Mouse (Mus musculus) layer of hippocampus, postnatal 10 days (tissue): ENCODE measurements at regions not wholly inside any gene's neighbourhood (a gene's known extent, or its start where the extent isn't known, plus 50 kb on each side); places are given as distances from the start of the nearest gene placed in this dataset.

Experiments used
- DNase-seq, 2 experiments: peaks; one replicate each; pipeline ENCODE4 v3.0.0; 2021; ENCODE audit warnings: low spot score in 2 of 2

- no peak for DNase-seq
These were observed 156.3 kb downstream of the Grm4 start for GRCm38 (mm10) chr17:27364899-27365298.

- DNase-seq: no peak
These were observed 156.9 kb downstream of the Grm4 start for GRCm38 (mm10) chr17:27364338-27364737.

- no peak for DNase-seq
These were observed 157.3 kb downstream of the Grm4 start for GRCm38 (mm10) chr17:27363911-27364310.

- DNase-seq: no peak
These were observed 158.0 kb upstream of the Lemd2 start for GRCm38 (mm10) chr17:27362221-27362620.

- DNase-seq: peak in 1 of 2 experiments; percentile 33
These were observed 157.1 kb upstream of the Lemd2 start for GRCm38 (mm10) chr17:27361362-27361761.

- no peak for DNase-seq
These were observed 152.6 kb upstream of the Lemd2 start for GRCm38 (mm10) chr17:27356862-27357261.

- no peak for DNase-seq
These were observed 151.4 kb upstream of the Lemd2 start for GRCm38 (mm10) chr17:27355717-27356116.

GRCm38 (mm10) chr17:27355056-27355455, 150.8 kb upstream of the Lemd2 start:
- no peak for DNase-seq

- no peak for DNase-seq
These were observed 145.6 kb upstream of the Lemd2 start for GRCm38 (mm10) chr17:27349911-27350310.

- DNase-seq: no peak
These were observed 145.2 kb upstream of the Lemd2 start for GRCm38 (mm10) chr17:27349432-27349831.

- DNase-seq: no peak
These were observed 138.0 kb upstream of the Lemd2 start for GRCm38 (mm10) chr17:27341952-27342890.

- no peak for DNase-seq
These were observed 135.6 kb upstream of the Lemd2 start for GRCm38 (mm10) chr17:27339823-27340222.

- DNase-seq: no peak
These were observed 135.0 kb upstream of the Lemd2 start for GRCm38 (mm10) chr17:27339261-27339660.

- no peak for DNase-seq
These were observed 131.4 kb upstream of the Lemd2 start for GRCm38 (mm10) chr17:27335621-27336020.

- DNase-seq: peak; percentile 66 to 72
These were observed 129.3 kb upstream of the Lemd2 start for GRCm38 (mm10) chr17:27333593-27333992.

- no peak for DNase-seq
These were observed 128.9 kb upstream of the Lemd2 start for GRCm38 (mm10) chr17:27333141-27333540.

- peak in 1 of 2 experiments; percentile 25 for DNase-seq
These were observed 127.8 kb upstream of the Lemd2 start for GRCm38 (mm10) chr17:27332076-27332475.

- peak in 1 of 2 experiments; percentile 28 for DNase-seq
These were observed 127.4 kb upstream of the Lemd2 start for GRCm38 (mm10) chr17:27331630-27332029.

GRCm38 (mm10) chr17:27329791-27330190, 125.5 kb upstream of the Lemd2 start:
- peak in 1 of 2 experiments; percentile 59 for DNase-seq

- no peak for DNase-seq
These were observed 124.9 kb upstream of the Lemd2 start for GRCm38 (mm10) chr17:27329183-27329582.

- DNase-seq: peak; percentile 74 to 77
These were observed 120.8 kb upstream of the Lemd2 start for GRCm38 (mm10) chr17:27325002-27325460.

- no peak for DNase-seq
These were observed 119.2 kb upstream of the Lemd2 start for GRCm38 (mm10) chr17:27323513-27323912.
